Mouse (Mus musculus) brain, embryonic 14.5 days (tissue): ENCODE measurements at regions not wholly inside any gene's neighbourhood (a gene's known extent, or its start where the extent isn't known, plus 50 kb on each side); places are given as distances from the start of the nearest gene placed in this dataset.

Experiments used
- CTCF ChIP-seq: fragments of 200-500 bp; IDR thresholded peaks from 2 replicates; pipeline ENCODE4 v1.5.1; 2012; ENCODE audit warnings: inconsistent platforms, mild to moderate bottlenecking, moderate library complexity, borderline replicate concordance; ENCODE audit not compliant: insufficient read depth, insufficient read length; ENCODE audit errors: extremely low read depth
- POLR2A ChIP-seq: fragments of 200-500 bp; IDR thresholded peaks from 2 replicates; pipeline ENCODE4 v1.6.1; 2012; ENCODE audit warnings: mild to moderate bottlenecking, inconsistent platforms, borderline replicate concordance; ENCODE audit not compliant: poor library complexity, insufficient read depth, insufficient read length, severe bottlenecking; ENCODE audit errors: extremely low read depth

DNA sequence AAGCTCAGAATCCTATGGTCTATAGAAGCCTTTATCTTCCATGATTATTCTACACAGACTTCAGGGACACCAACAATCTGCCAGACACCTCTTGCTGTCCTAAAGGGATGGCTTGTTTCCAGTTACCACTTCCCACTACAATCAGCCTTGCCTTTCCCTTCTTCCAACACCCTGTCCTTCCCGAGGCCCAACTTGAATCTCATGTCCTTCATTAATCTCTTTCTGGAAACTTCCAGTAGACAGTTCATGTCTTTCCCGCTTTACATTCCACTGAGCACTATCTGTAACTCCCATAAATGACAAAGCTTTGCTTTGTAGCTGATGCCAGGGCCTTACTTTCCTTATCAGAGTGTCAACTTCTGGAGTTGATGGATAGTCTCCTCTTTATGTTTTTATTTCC lies 138.5 kb downstream of the Rdh14 start:
- TF ChIP-seq POLR2A (no peak), CTCF (no peak)
